Mouse (Mus musculus) kidney, embryonic 14.5 days (tissue): ENCODE measurements around the gene Abca17. TPM values are rescaled to one million over a fixed set of nuclear protein-coding genes. Genes with fewer than 3 reads are reported as not detected.
A peak's percentile ranks its signal among the peaks of the same experiment; 100 is the strongest.

ENCODE experiments used
- ATAC-seq: fragments of 200-750 bp; cut with Nextera tagmentation; 2 replicates; pipeline ENCODE4 v1.8.0; 2017; ENCODE audit warnings: moderate number of reproducible peaks, mild to moderate bottlenecking, moderate TSS enrichment, moderate library complexity; ENCODE audit not compliant: low FRiP score, low TSS enrichment
- H3K27ac ChIP-seq: fragments of 300-500 bp; sonication (generic); 2 replicates; pipeline ENCODE4 v1.5.1; 2014; ENCODE audit warnings: low read depth, mild to moderate bottlenecking, low read length, moderate library complexity, mixed read lengths
- H3K27me3 ChIP-seq: fragments of 300-500 bp; sonication (generic); 2 replicates; pipeline ENCODE4 v1.6.1; 2014; ENCODE audit warnings: mild to moderate bottlenecking, low read length; ENCODE audit not compliant: control insufficient read depth, insufficient read depth
- H3K36me3 ChIP-seq: fragments of 300-500 bp; sonication (generic); 2 replicates; pipeline ENCODE4 v1.6.1; 2014; ENCODE audit warnings: low read length, mixed read lengths; ENCODE audit not compliant: control insufficient read depth, insufficient read depth
- H3K4me1 ChIP-seq: fragments of 300-500 bp; sonication (generic); 2 replicates; pipeline ENCODE4 v1.6.1; 2014; ENCODE audit warnings: low read length, mixed read lengths; ENCODE audit not compliant: control insufficient read depth, insufficient read depth
- H3K4me2 ChIP-seq: fragments of 300-500 bp; sonication (generic); replicated peaks from 2 replicates; pipeline ENCODE4 v1.6.1; 2014; ENCODE audit warnings: low read depth, mild to moderate bottlenecking, low read length
- H3K4me3 ChIP-seq: fragments of 300-500 bp; sonication (generic); 2 replicates; pipeline ENCODE4 v1.5.1; 2014; ENCODE audit warnings: mild to moderate bottlenecking, low read length
- H3K9ac ChIP-seq: fragments of 300-500 bp; sonication (generic); 2 replicates; pipeline ENCODE4 v1.6.1; 2014; ENCODE audit warnings: low read depth, mild to moderate bottlenecking, low read length, moderate library complexity
- H3K9me3 ChIP-seq: fragments of 300-500 bp; sonication (generic); 2 replicates; pipeline ENCODE4 v1.6.1; 2016; ENCODE audit warnings: low read length; ENCODE audit not compliant: control insufficient read depth
- WGBS: fragments of 180-500 bp; shearing (Covaris S2); extraction: QIAGEN DNeasy Blood & Tissue Kit; methylation state at CpG from one replicate; pipeline ENCODE4 v1.1.7; 2014; 5-methylcytosine and 5-hydroxymethylcytosine counted together
- polyA plus RNA-seq: library from polyadenylated mRNA; unstranded; fragments of >200 nt; fragmentation: Nextera tagmentation; extraction: Ambion mirVana; gene quantifications from 2 replicates; pipeline ENCODE4 v1.2.1, GENCODE M21; 2014

The Abca17 gene
- polyA plus RNA-seq, 1 experiment from 2014 or later = not detected

GRCm38 (mm10) chr17:24353960-24354359 is 3.1 kb upstream of the Abca17 start:
- H3K27me3 ChIP-seq = peaks cover 11% of the 10 kb centered on the region
- WGBS = 81% methylated on average over 3 of the region's 3 CpGs

GRCm38 (mm10) chr17:24352370-24353194 is 1.7 kb upstream of the Abca17 start:
- Histone ChIP-seq H3K9me3 (no peaks in the 10 kb centered on the region), H3K36me3 (no peaks in the 10 kb centered on the region), H3K4me3 (peak overlapping the region; percentile 66), H3K4me1 (no peaks in the 10 kb centered on the region), H3K4me2 (peak overlapping the region; percentile 92), H3K27me3 (peaks cover 11% of the 10 kb centered on the region), H3K27ac (0 out of 2 replicates have a peak overlapping the region, but pooled peaks have one; percentile 20), H3K9ac (peak overlapping the region; percentile 68)
- no peak; the same call in none of the 2 replicates for ATAC-seq
- 3% methylated on average over 36 of the region's 36 CpGs for WGBS

More at GRCm38 (mm10) chr17:24353960-24354359, 3.1 kb upstream of the Abca17 start:
- H3K9ac ChIP-seq = no peak overlapping the region
- no peaks in the 10 kb centered on the region for H3K4me1 ChIP-seq
- ATAC-seq = no peak
- H3K9me3 ChIP-seq = no peaks in the 10 kb centered on the region
- H3K36me3 ChIP-seq = no peaks in the 10 kb centered on the region
- no peak overlapping the region for H3K4me3 ChIP-seq
- H3K4me2 ChIP-seq = no peak overlapping the region
- no peak overlapping the region for H3K27ac ChIP-seq

- Histone ChIP-seq H3K4me1 (no peaks in the 10 kb centered on the region), H3K36me3 (no peaks in the 10 kb centered on the region), H3K9me3 (no peaks in the 10 kb centered on the region), H3K4me3 (peak within 1 kb of the TSS; percentile 66), H3K27me3 (peaks cover 11% of the 10 kb centered on the region), H3K27ac (0 out of 2 replicates have a peak within 1 kb of the TSS, but pooled peaks have one; percentile 20), H3K4me2 (peak within 1 kb of the TSS; percentile 92), H3K9ac (peak within 1 kb of the TSS; percentile 68)
- WGBS = under 1% methylated on average over 49 of the region's 55 CpGs
- ATAC-seq = peak; percentile 96
These were observed 991 bp upstream of the Abca17 start, which contains the start of gene Abca3 for GRCm38 (mm10) chr17:24351760-24352357. Gene Abca3, plus strand, starts transcription at chr17:24351950.

- H3K9ac ChIP-seq = no peak overlapping the region
- no peak overlapping the region for H3K4me2 ChIP-seq
- no peaks in the 10 kb centered on the region for H3K36me3 ChIP-seq
- no peak for ATAC-seq
- 80% methylated on average over 2 of the region's 2 CpGs for WGBS
- H3K4me1 ChIP-seq = no peaks in the 10 kb centered on the region
- no peaks in the 10 kb centered on the region for H3K9me3 ChIP-seq
- no peak overlapping the region for H3K4me3 ChIP-seq
- peaks cover 11% of the 10 kb centered on the region for H3K27me3 ChIP-seq
- H3K27ac ChIP-seq = no peak overlapping the region
These were observed 1.7 kb downstream of the Abca17 start for GRCm38 (mm10) chr17:24349176-24349575.

GRCm38 (mm10) chr17:24346831-24347230 is 4.0 kb downstream of the Abca17 start:
- no peak for ATAC-seq
- no peak overlapping the region for H3K4me3 ChIP-seq
- 47% methylated on average over 7 of the region's 7 CpGs for WGBS
- no peaks in the 10 kb centered on the region for H3K9me3 ChIP-seq
- H3K27ac ChIP-seq = no peak overlapping the region
- H3K4me1 ChIP-seq = no peaks in the 10 kb centered on the region
- H3K36me3 ChIP-seq = no peaks in the 10 kb centered on the region
- H3K4me2 ChIP-seq = no peak overlapping the region
- H3K9ac ChIP-seq = no peak overlapping the region
- peaks cover 11% of the 10 kb centered on the region for H3K27me3 ChIP-seq

GRCm38 (mm10) chr17:24344672-24345071 is 6.2 kb downstream of the Abca17 start:
- ATAC-seq = no peak
- Histone ChIP-seq H3K4me2 (no peak overlapping the region), H3K36me3 (no peaks in the 10 kb centered on the region), H3K4me3 (no peak overlapping the region), H3K9ac (no peak overlapping the region), H3K9me3 (no peaks in the 10 kb centered on the region), H3K27ac (no peak overlapping the region), H3K4me1 (no peaks in the 10 kb centered on the region), H3K27me3 (no peaks in the 10 kb centered on the region)
- WGBS = 80% methylated on average over 8 of the region's 8 CpGs

GRCm38 (mm10) chr17:24327656-24328055 is 23.2 kb downstream of the Abca17 start:
- 82% methylated on average over 7 of the region's 7 CpGs for WGBS
- H3K36me3 ChIP-seq = no peaks in the 10 kb centered on the region
- ATAC-seq = no peak
- H3K4me3 ChIP-seq = no peak overlapping the region
- H3K4me1 ChIP-seq = no peaks in the 10 kb centered on the region
- H3K4me2 ChIP-seq = no peak overlapping the region
- no peak overlapping the region for H3K27ac ChIP-seq
- H3K9me3 ChIP-seq = 0 out of 2 replicates have a peak, but pooled peaks cover under 1% of the 10 kb centered on the region
- H3K9ac ChIP-seq = no peak overlapping the region
- no peaks in the 10 kb centered on the region for H3K27me3 ChIP-seq

- Histone ChIP-seq H3K4me1 (no peaks in the 10 kb centered on the region), H3K27me3 (no peaks in the 10 kb centered on the region), H3K27ac (no peak overlapping the region), H3K36me3 (no peaks in the 10 kb centered on the region), H3K4me2 (no peak overlapping the region), H3K9ac (no peak overlapping the region), H3K9me3 (peaks cover 7% of the 10 kb centered on the region; the same call in 1 of the 2 replicates), H3K4me3 (no peak overlapping the region)
- 87% methylated on average over 10 of the region's 10 CpGs for WGBS
- no peak for ATAC-seq
These were observed 25.8 kb downstream of the Abca17 start for GRCm38 (mm10) chr17:24325051-24325450.

GRCm38 (mm10) chr17:24320826-24321225 is 30.0 kb downstream of the Abca17 start:
- no peaks in the 10 kb centered on the region for H3K36me3 ChIP-seq
- H3K4me3 ChIP-seq = no peak overlapping the region
- ATAC-seq = no peak
- no peak overlapping the region for H3K27ac ChIP-seq
- no peak overlapping the region for H3K9ac ChIP-seq
- no peaks in the 10 kb centered on the region for H3K27me3 ChIP-seq
- no peak overlapping the region for H3K4me2 ChIP-seq
- H3K9me3 ChIP-seq = peaks cover 7% of the 10 kb centered on the region; the same call in 1 of the 2 replicates
- 80% methylated on average over 3 of the region's 3 CpGs for WGBS
- H3K4me1 ChIP-seq = no peaks in the 10 kb centered on the region
